Mouse (Mus musculus): Measurements from ENCODE around the gene Pomgnt2. TPM values are rescaled to one million over a fixed set of nuclear protein-coding genes. Genes with fewer than 3 reads are reported as not detected.
A peak's percentile ranks its signal among the peaks of the same experiment; 100 is the strongest.

The Pomgnt2 gene
- total and polyA plus RNA-seq, 2 experiments: 1.7 to 5.3 TPM

DNA sequence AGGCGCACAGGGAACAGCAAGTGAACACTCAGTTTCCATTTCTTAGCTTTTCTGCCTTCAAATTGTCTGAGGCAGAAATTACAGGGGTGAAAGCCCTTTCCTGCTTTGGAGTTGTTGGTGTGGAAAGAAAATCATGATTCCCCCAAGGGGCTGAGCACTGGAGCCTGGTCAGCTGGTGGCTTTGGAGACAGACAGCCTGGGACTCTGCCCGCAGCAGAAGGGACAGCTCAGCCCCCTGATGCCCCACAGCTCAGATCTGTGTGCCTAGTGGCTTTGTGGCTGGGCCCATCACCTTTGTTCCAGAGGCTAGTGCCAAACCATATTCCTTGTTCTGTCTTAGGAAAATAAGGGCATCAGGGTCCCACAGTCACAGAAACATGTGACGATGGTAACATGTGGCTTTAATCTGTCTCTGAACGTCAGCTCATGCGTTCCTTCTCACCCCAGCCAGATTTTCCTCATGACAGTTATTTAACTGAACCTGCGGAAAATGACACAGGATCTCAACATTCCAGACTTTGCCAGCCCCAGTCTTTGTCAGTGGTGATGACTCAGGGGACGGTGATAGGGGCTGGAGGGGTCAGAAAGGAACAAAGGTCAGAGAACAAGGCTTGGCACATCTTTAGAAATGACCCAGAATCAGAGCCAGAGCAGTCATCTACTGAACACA, 36.8 kb downstream of the Pomgnt2 start:
- H3K36me3 ChIP-seq (ENCODE audit: control insufficient read depth, insufficient read depth, low read length): no peaks in the 10 kb centered on the region
- WGBS: 55% methylated on average over 7 of the region's 7 CpGs
- H3K4me1 ChIP-seq (ENCODE audit: control insufficient read depth, insufficient read depth, low read length): peaks cover 13% of the 10 kb centered on the region
- TF ChIP-seq POLR2A (IDR thresholded peaks at IDR 0.05; ENCODE audit: extremely low read depth, insufficient read depth, low read length) (no peak), CTCF (IDR thresholded peaks at IDR 0.05; ENCODE audit: low read depth, low read length) (no peak)
- peaks cover 4% of the 10 kb centered on the region; the same call in 1 of the 2 replicates for H3K79me2 ChIP-seq (ENCODE audit: control insufficient read depth, insufficient read depth, low read length)
- H3K9ac ChIP-seq (ENCODE audit: low read depth, low read length): peak overlapping the region; percentile 15; the same call in 1 of the 2 replicates
- H3K4me3 ChIP-seq (ENCODE audit: insufficient read depth, low read depth, low read length): no peak overlapping the region
- peak overlapping the region; percentile 42 for H3K27ac ChIP-seq (replicated peaks; ENCODE audit: insufficient read depth, low read depth, low read length)
- peak; percentile 79 for DNase-seq (ENCODE audit: extremely low read depth, low read depth, low spot score)
- H3K27me3 ChIP-seq (ENCODE audit: control insufficient read depth, insufficient read depth, low read length): no peaks in the 10 kb centered on the region

DNA sequence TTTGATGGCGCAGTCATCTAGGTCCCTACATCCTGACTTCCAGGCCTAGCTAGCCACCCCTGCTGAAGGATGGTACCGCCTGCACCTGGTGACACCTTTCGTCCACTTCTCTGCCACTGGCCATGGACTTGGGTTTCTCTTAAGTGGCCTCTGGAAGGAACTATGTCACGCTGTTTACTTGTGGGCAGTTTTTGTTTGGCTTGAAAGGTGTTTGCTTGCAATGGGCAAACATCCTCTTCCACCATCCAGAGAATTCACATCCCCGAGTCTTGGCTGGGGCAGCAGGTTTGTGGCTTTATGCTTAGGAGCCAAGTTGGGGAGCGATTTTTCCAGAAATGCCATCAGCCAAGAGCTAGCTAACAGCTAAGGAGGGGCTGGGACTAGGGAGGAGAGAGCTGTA, 44.3 kb downstream of the Pomgnt2 start:
- 42% methylated on average over 6 of the region's 6 CpGs for WGBS
- DNase-seq (ENCODE audit: extremely low read depth, low read depth, low spot score): peak; percentile 97
- Histone ChIP-seq H3K4me3 (ENCODE audit: insufficient read depth, low read depth, low read length) (no peak overlapping the region), H3K36me3 (ENCODE audit: control insufficient read depth, insufficient read depth, low read length) (no peaks in the 10 kb centered on the region), H3K79me2 (ENCODE audit: control insufficient read depth, insufficient read depth, low read length) (peaks cover 8% of the 10 kb centered on the region; the same call in 1 of the 2 replicates), H3K9ac (ENCODE audit: low read depth, low read length) (peak overlapping the region; percentile 20), H3K27me3 (ENCODE audit: control insufficient read depth, insufficient read depth, low read length) (no peaks in the 10 kb centered on the region), H3K4me1 (ENCODE audit: control insufficient read depth, insufficient read depth, low read length) (peaks cover 18% of the 10 kb centered on the region), H3K27ac (replicated peaks; ENCODE audit: insufficient read depth, low read depth, low read length) (peak overlapping the region; percentile 67)
- TF ChIP-seq POLR2A (IDR thresholded peaks at IDR 0.05; ENCODE audit: extremely low read depth, insufficient read depth, low read length) (no peak), CTCF (IDR thresholded peaks at IDR 0.05; ENCODE audit: low read depth, low read length) (no peak)

DNA sequence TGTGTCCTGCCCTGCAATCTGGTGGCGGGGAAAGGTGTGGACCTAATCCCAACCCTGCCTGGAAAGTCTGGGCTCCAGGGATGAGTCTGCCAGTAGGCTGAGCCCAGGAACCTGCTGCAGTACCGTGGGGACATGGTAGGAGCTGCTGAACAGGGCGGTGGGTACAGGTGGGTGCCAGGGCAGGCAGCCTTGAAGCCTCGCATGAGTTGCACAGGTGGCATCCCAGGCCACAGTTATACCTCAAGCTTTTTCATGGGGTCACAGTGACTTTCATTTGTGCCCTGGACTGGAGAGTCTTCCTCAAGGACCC, 45.8 kb downstream of the Pomgnt2 start:
- TF ChIP-seq CTCF (IDR thresholded peaks at IDR 0.05; ENCODE audit: low read depth, low read length) (no peak), POLR2A (IDR thresholded peaks at IDR 0.05; ENCODE audit: extremely low read depth, insufficient read depth, low read length) (no peak)
- Histone ChIP-seq H3K79me2 (ENCODE audit: control insufficient read depth, insufficient read depth, low read length) (peaks cover 5% of the 10 kb centered on the region; the same call in 1 of the 2 replicates), H3K27me3 (ENCODE audit: control insufficient read depth, insufficient read depth, low read length) (no peaks in the 10 kb centered on the region), H3K36me3 (ENCODE audit: control insufficient read depth, insufficient read depth, low read length) (no peaks in the 10 kb centered on the region), H3K9ac (ENCODE audit: low read depth, low read length) (peak overlapping the region; percentile 60), H3K4me1 (ENCODE audit: control insufficient read depth, insufficient read depth, low read length) (peaks cover 18% of the 10 kb centered on the region), H3K27ac (replicated peaks; ENCODE audit: insufficient read depth, low read depth, low read length) (peak overlapping the region; percentile 67), H3K4me3 (ENCODE audit: insufficient read depth, low read depth, low read length) (peak overlapping the region; percentile 61)
- no peak for DNase-seq (ENCODE audit: extremely low read depth, low read depth, low spot score)
- 45% methylated on average over 4 of the region's 4 CpGs for WGBS

DNA sequence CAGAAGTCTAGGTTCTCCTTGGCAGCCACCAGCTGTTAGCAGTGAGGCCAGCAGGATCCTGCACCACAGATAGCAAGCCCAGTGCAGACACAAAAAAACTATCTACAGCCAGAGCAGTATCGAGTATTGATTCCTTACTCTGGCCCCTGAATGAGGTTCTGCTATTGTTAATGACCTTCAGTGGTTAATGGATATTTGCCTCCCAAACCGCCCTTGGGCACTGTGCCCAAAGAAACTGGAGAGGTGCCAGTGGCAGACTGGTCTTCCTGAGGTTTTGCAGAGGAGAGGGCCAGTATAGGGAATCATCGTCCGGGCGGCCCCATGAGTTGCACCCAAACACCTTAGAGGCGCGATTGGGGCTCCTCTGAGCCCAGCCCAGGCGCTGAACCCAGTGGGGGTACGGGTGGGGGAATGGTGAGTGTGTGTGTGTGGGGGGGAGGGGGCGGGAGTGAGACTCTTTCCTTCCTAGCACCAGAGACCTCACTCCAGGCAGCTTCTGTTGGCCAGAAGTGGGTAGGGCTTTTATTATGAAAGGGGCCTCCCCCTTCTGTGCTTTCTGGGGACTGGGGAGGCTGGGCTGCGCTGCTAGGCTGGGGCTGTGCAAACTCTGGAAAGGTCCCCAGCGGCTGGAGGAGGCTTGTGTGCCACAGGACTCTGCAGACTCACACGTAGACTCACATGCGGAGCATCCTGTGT, 46.3 kb downstream of the Pomgnt2 start, which contains the start of gene Fam198a:
Gene Fam198a (plus strand): TSS at position 571 of the 696 bp plus-strand sequence.
- Histone ChIP-seq H3K4me3 (ENCODE audit: insufficient read depth, low read depth, low read length) (peak within 1 kb of the TSS; percentile 61), H3K27me3 (ENCODE audit: control insufficient read depth, insufficient read depth, low read length) (no peaks in the 10 kb centered on the region), H3K79me2 (ENCODE audit: control insufficient read depth, insufficient read depth, low read length) (peaks cover 5% of the 10 kb centered on the region; the same call in 1 of the 2 replicates), H3K36me3 (ENCODE audit: control insufficient read depth, insufficient read depth, low read length) (no peaks in the 10 kb centered on the region), H3K4me1 (ENCODE audit: control insufficient read depth, insufficient read depth, low read length) (peaks cover 18% of the 10 kb centered on the region), H3K27ac (replicated peaks; ENCODE audit: insufficient read depth, low read depth, low read length) (peak within 1 kb of the TSS; percentile 67), H3K9ac (ENCODE audit: low read depth, low read length) (peak within 1 kb of the TSS; percentile 60)
- peak; percentile 91 for DNase-seq (ENCODE audit: extremely low read depth, low read depth, low spot score)
- WGBS: 4% methylated on average over 14 of the region's 14 CpGs
- no peak for TF ChIP-seq CTCF (IDR thresholded peaks at IDR 0.05; ENCODE audit: low read depth, low read length)
- TF ChIP-seq POLR2A (IDR thresholded peaks at IDR 0.05; ENCODE audit: extremely low read depth, insufficient read depth, low read length): 0 out of 2 replicates have a peak, but pooled peaks have one; percentile 26

DNA sequence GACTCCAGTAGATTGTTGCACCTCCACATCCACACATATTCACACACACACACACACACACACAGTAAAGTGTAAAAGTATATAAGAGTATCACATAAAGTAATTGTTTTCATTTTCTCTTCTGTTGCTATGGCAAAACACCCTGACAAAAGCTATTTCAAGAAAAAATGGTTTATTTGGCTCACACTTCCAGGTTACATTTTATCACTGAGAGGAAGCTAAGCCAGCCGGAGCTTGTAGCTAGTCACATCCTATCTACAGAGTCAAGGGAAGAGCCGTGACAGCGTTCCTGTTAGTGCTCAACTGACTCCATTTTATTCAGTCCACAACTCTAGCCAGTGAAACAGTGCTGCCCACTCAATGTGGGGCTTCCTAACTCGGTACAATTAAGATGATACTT, 48.5 kb downstream of the Pomgnt2 start:
- TF ChIP-seq CTCF (IDR thresholded peaks at IDR 0.05; ENCODE audit: low read depth, low read length): no peak
- TF ChIP-seq POLR2A (IDR thresholded peaks at IDR 0.05; ENCODE audit: extremely low read depth, insufficient read depth, low read length): no peak
- Histone ChIP-seq H3K4me3 (ENCODE audit: insufficient read depth, low read depth, low read length) (no peak overlapping the region), H3K36me3 (ENCODE audit: control insufficient read depth, insufficient read depth, low read length) (no peaks in the 10 kb centered on the region), H3K27ac (replicated peaks; ENCODE audit: insufficient read depth, low read depth, low read length) (no peak overlapping the region), H3K79me2 (ENCODE audit: control insufficient read depth, insufficient read depth, low read length) (no peaks in the 10 kb centered on the region), H3K4me1 (ENCODE audit: control insufficient read depth, insufficient read depth, low read length) (peaks cover 17% of the 10 kb centered on the region), H3K9ac (ENCODE audit: low read depth, low read length) (no peak overlapping the region), H3K27me3 (ENCODE audit: control insufficient read depth, insufficient read depth, low read length) (no peaks in the 10 kb centered on the region)
- 64% methylated on average over 4 of the region's 4 CpGs for WGBS
- no peak for DNase-seq (ENCODE audit: extremely low read depth, low read depth, low spot score)
